Mouse (Mus musculus) adrenal gland, postnatal 4 days (tissue): ENCODE data around the gene Epb41l5. TPM values are rescaled to one million over a fixed set of nuclear protein-coding genes. Genes with fewer than 3 reads are reported as not detected.

Experiments used
- DNase-seq, 2 experiments: peaks; one replicate each; pipeline ENCODE4 v3.0.0; 2021 to 2022; ENCODE audit warnings: low spot score in 2 of 2, mixed read lengths in 2 of 2
- total RNA-seq, 2 experiments: library from RNA; stranded (reverse); gene quantifications; 2 replicates each; pipeline ENCODE4 v1.2.3; 2021

Epb41l5 gene
- total RNA-seq, 2 experiments from 2014 or later: 13.1 to 20.2 TPM

- DNase-seq: no peak
These were observed 145.6 kb downstream of the Epb41l5 start for GRCm38 (mm10) chr1:119503181-119503580.

- no peak for DNase-seq
These were observed 146.1 kb downstream of the Epb41l5 start for GRCm38 (mm10) chr1:119502729-119503128.

GRCm38 (mm10) chr1:119501881-119502280 lies 146.9 kb downstream of the Epb41l5 start:
- no peak for DNase-seq

- DNase-seq: no peak
These were observed 149.3 kb downstream of the Epb41l5 start for GRCm38 (mm10) chr1:119499456-119499855.

- no peak for DNase-seq
These were observed 150.1 kb downstream of the Epb41l5 start for GRCm38 (mm10) chr1:119498536-119499231.

- no peak for DNase-seq
These were observed 151.3 kb downstream of the Epb41l5 start for GRCm38 (mm10) chr1:119497346-119498004.

GRCm38 (mm10) chr1:119495396-119495775 lies 153.4 kb downstream of the Epb41l5 start:
- DNase-seq: no peak

Other genes with a start within 250 kb of the Epb41l5 start
- 1 to 10 TPM; 4.2 to 5.0 TPM for gene Inhbb, start 226.8 kb downstream of the Epb41l5 start, total RNA-seq
- 10 to 100 TPM; 69.3 to 76.0 TPM for gene Ralb, start 144.2 kb downstream of the Epb41l5 start, total RNA-seq
- gene Tmem185b, start 122.8 kb downstream of the Epb41l5 start, total RNA-seq: 10 to 100 TPM; 20.3 to 21.3 TPM
- gene Ptpn4, start 188.6 kb upstream of the Epb41l5 start, total RNA-seq: 10 to 100 TPM; 30.2 to 31.7 TPM